Mouse (Mus musculus) limb, embryonic 11.5 days (tissue): ENCODE measurements around the gene Nrg4. TPM values are rescaled to one million over a fixed set of nuclear protein-coding genes. Genes with fewer than 3 reads are reported as not detected.
A peak's percentile ranks its signal among the peaks of the same experiment; 100 is the strongest.

Experiments
- ATAC-seq: fragments of 200-750 bp; cut with Nextera tagmentation; 2 replicates; pipeline ENCODE4 v1.8.0; 2017; ENCODE audit warnings: low read depth; ENCODE audit not compliant: insufficient number of reproducible peaks, low FRiP score, low TSS enrichment
- DNase-seq: peaks from one replicate; pipeline ENCODE4 v3.0.0-alpha.2; 2015; ENCODE audit warnings: low spot score
- H3K27ac ChIP-seq: fragments of 300-500 bp; sonication (generic); replicated peaks from 2 replicates; pipeline ENCODE4 v1.5.1; 2014; ENCODE audit warnings: low read depth, mild to moderate bottlenecking, low read length
- H3K27me3 ChIP-seq: fragments of 300-500 bp; sonication (generic); 2 replicates; pipeline ENCODE4 v1.6.1; 2014; ENCODE audit warnings: mild to moderate bottlenecking, low read length, mixed read lengths; ENCODE audit not compliant: control insufficient read depth, insufficient read depth
- H3K36me3 ChIP-seq: fragments of 300-500 bp; sonication (generic); 2 replicates; pipeline ENCODE4 v1.6.1; 2014; ENCODE audit warnings: mild to moderate bottlenecking, low read length, moderate library complexity, mixed read lengths; ENCODE audit not compliant: control insufficient read depth, insufficient read depth
- H3K4me1 ChIP-seq: fragments of 300-500 bp; sonication (generic); 2 replicates; pipeline ENCODE4 v1.6.1; 2014; ENCODE audit warnings: low read length, mixed read lengths; ENCODE audit not compliant: control insufficient read depth, insufficient read depth
- H3K4me2 ChIP-seq: fragments of 300-500 bp; sonication (generic); 2 replicates; pipeline ENCODE4 v1.6.1; 2014; ENCODE audit warnings: low read depth, mild to moderate bottlenecking, moderate library complexity; ENCODE audit not compliant: severe bottlenecking
- H3K4me3 ChIP-seq: fragments of 300-500 bp; sonication (generic); 2 replicates; pipeline ENCODE4 v1.5.1; 2014; ENCODE audit warnings: low read depth, low read length
- H3K9ac ChIP-seq: fragments of 300-500 bp; sonication (generic); 2 replicates; pipeline ENCODE4 v1.6.1; 2014; ENCODE audit warnings: mild to moderate bottlenecking, low read length
- H3K9me3 ChIP-seq: fragments of 300-500 bp; sonication (generic); 2 replicates; pipeline ENCODE4 v1.6.1; 2016; ENCODE audit warnings: low read length; ENCODE audit not compliant: control insufficient read depth
- WGBS: fragments of 180-500 bp; shearing (Covaris S2); extraction: QIAGEN DNeasy Blood & Tissue Kit; methylation state at CpG from one replicate; pipeline ENCODE4 v1.1.7; 2014; 5-methylcytosine and 5-hydroxymethylcytosine counted together
- polyA plus RNA-seq: library from polyadenylated mRNA; unstranded; fragments of >200 nt; fragmentation: Nextera tagmentation; extraction: Ambion mirVana; gene quantifications from 2 replicates; pipeline ENCODE4 v1.2.1, GENCODE M21; 2014

Nrg4 gene
- polyA plus RNA-seq, 1 experiment from 2014 or later: 1.5 TPM

DNA sequence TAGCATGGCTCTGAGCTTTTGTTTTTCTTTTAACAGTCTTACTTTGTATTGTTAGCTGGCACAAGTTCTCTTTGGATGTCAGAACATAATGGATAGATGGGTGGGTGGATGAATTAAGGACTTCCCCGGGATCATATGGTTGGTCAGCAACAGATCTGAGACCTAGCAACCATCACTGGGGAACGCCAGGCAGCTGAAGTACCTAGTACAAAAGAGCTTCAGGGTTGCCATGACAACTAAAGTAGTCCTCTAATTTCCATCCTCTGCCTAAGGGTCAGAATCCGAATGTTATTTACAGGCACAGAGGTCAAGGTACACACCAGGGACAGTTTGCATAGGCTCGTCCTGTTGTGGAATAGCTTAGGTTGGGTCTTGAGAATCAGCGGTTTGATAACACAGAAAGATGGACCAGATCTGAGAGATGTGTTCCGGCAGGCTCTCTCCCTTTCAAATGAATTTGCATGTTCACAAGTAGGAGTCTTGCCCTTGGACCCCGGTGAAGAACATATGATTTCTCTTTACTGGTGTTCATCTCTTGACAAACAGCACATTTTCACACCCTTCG lies 28.7 kb upstream of the Nrg4 start:
- Histone ChIP-seq H3K27me3 (no peaks in the 10 kb centered on the region), H3K27ac (no peak overlapping the region), H3K9ac (no peak overlapping the region), H3K4me2 (no peak overlapping the region), H3K4me3 (no peak overlapping the region), H3K4me1 (no peaks in the 10 kb centered on the region), H3K36me3 (no peaks in the 10 kb centered on the region), H3K9me3 (no peaks in the 10 kb centered on the region)
- 72% methylated on average over 8 of the region's 8 CpGs for WGBS
- no peak for ATAC-seq
- DNase-seq: no peak

DNA sequence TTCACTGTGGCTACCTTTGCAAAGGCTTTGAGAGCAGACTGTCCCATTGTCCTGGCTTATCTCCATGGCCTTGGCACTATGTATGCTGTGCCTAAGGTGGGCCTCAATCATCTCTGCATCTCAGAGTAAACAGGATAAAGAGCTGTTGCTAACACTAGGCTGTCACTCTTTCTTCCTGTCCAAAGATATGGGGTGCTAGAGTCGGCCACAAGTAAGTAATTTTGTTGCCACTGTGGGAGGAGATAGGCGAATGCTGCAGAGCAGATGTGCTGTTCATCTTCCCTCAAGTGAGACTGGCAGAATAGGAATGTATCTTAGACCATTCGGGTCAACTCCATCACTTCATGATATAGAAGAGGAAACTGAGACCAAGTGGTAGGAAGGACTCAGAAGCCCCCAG lies 28.0 kb upstream of the Nrg4 start:
- H3K27ac ChIP-seq: no peak overlapping the region
- H3K27me3 ChIP-seq: no peaks in the 10 kb centered on the region
- H3K4me3 ChIP-seq: no peak overlapping the region
- H3K9ac ChIP-seq: no peak overlapping the region
- DNase-seq: no peak
- H3K36me3 ChIP-seq: no peaks in the 10 kb centered on the region
- H3K9me3 ChIP-seq: no peaks in the 10 kb centered on the region
- WGBS: 76% methylated on average over 3 of the region's 3 CpGs
- no peak overlapping the region for H3K4me2 ChIP-seq
- no peaks in the 10 kb centered on the region for H3K4me1 ChIP-seq
- ATAC-seq: no peak

DNA sequence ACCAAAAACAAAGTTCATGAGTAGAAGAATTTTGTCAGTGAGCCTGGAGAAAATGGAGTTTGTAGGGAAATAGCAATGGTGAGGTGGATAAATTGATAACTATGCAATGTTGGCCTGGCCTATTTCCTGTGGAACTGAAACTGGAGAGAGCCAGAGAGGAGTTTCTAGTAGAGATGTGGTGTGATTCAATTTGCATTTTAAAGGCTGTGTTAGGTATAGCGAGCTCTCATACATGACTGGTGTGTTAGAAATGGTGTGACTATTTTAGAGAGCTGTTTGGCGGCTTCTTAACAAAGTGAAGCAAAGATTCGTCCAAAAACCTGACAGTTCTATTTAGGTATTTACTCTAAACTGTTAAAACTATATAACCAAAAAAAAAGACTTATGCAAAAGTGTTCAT lies 22.0 kb upstream of the Nrg4 start:
- Histone ChIP-seq H3K4me3 (no peak overlapping the region), H3K36me3 (no peaks in the 10 kb centered on the region), H3K4me1 (no peaks in the 10 kb centered on the region), H3K27me3 (no peaks in the 10 kb centered on the region), H3K4me2 (no peak overlapping the region), H3K9me3 (no peaks in the 10 kb centered on the region), H3K9ac (no peak overlapping the region), H3K27ac (no peak overlapping the region)
- DNase-seq: no peak
- 85% methylated on average over 3 of the region's 3 CpGs for WGBS
- ATAC-seq: no peak

DNA sequence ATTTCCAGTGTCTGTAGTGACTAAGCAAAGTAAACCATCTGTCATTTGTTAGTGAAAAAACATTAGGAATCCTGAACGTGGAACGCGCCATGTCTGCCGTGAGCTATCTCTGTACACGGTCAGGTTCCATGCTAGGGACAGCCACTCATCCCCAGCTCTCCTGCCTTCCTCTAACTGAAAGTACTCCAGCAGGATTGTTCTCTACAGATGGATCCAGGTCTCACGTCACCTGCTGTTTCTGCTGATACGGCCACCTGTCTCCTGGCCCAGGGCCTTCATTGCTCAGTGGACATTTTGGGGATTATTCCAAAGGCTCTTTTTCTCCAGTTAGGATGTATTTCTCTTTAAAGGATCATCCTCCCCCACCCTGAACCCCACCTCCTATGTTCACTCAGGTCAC lies 18.7 kb upstream of the Nrg4 start:
- H3K4me1 ChIP-seq: no peaks in the 10 kb centered on the region
- WGBS: 87% methylated on average over 7 of the region's 7 CpGs
- H3K9ac ChIP-seq: no peak overlapping the region
- H3K27me3 ChIP-seq: no peaks in the 10 kb centered on the region
- H3K4me2 ChIP-seq: no peak overlapping the region
- H3K9me3 ChIP-seq: no peaks in the 10 kb centered on the region
- no peaks in the 10 kb centered on the region for H3K36me3 ChIP-seq
- no peak for DNase-seq
- H3K4me3 ChIP-seq: no peak overlapping the region
- no peak for ATAC-seq
- no peak overlapping the region for H3K27ac ChIP-seq

DNA sequence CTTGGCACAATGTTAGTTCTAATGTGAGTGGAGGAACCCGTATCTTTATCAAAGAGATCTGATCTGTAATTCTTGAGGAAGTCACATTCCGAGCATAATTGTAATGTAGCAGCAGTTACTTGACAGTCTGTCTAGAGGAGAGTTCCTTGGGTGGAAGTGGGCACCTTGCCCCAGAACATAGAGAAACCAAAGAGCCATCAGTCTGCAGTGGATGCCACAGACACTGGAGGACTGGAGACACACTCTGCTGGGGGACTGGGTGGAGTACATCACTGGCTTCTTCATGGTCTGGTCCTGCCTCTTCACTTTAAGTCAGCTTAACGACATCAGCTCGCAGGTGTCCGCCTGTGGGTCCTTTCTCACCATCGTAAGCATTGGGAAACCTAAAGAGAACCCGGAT lies 17.5 kb upstream of the Nrg4 start:
- H3K4me3 ChIP-seq: no peak overlapping the region
- no peaks in the 10 kb centered on the region for H3K4me1 ChIP-seq
- no peak overlapping the region for H3K9ac ChIP-seq
- no peaks in the 10 kb centered on the region for H3K9me3 ChIP-seq
- H3K27me3 ChIP-seq: no peaks in the 10 kb centered on the region
- no peaks in the 10 kb centered on the region for H3K36me3 ChIP-seq
- WGBS: 85% methylated on average over 7 of the region's 7 CpGs
- no peak for ATAC-seq
- DNase-seq: no peak
- H3K27ac ChIP-seq: no peak overlapping the region
- no peak overlapping the region for H3K4me2 ChIP-seq

DNA sequence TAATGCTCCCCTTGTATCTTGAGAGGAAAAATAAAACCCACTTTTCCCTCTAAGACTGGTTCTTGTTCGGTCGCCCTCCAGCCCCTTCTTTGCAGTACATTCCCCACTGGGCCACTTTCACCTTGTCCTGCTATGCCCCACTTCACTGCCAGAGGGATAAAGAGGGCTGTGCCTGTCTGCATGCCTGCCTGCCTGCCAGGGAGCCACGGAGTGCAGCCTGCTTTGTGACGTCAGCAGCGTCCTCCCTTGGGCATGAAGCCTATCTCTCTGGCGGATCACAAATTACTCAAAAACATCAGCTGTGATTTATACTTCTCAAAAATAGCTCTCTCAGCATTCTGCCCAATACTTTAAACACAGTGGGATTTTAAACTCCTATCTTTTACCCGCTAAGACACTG lies 6.3 kb upstream of the Nrg4 start:
- peaks cover 9% of the 10 kb centered on the region for H3K27me3 ChIP-seq
- 40% methylated on average over 7 of the region's 7 CpGs for WGBS
- no peak overlapping the region for H3K4me2 ChIP-seq
- no peaks in the 10 kb centered on the region for H3K4me1 ChIP-seq
- DNase-seq: no peak
- no peak for ATAC-seq
- H3K4me3 ChIP-seq: no peak overlapping the region
- no peaks in the 10 kb centered on the region for H3K9me3 ChIP-seq
- H3K36me3 ChIP-seq: no peaks in the 10 kb centered on the region
- H3K9ac ChIP-seq: no peak overlapping the region
- no peak overlapping the region for H3K27ac ChIP-seq

DNA sequence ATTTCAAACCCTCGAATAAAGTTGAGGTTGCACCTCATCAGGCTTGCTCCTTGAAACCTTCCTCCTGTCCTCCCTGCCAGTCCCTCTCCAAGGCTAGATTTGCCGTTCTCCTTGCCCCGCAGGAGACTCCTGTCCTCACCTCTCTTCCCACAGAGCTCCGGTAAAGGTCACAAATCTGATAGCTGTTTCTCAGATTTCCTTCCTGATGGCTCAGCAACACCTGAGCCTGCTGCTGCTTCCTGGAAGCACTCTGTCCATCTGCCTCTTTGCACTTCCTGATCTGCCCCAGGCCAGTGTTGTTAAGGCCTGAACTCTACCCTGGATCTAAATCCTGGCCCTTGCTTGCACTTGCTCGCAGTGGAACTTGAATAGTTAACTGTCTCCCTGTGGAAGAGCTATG lies 5.8 kb upstream of the Nrg4 start:
- Histone ChIP-seq H3K9ac (no peak overlapping the region), H3K9me3 (no peaks in the 10 kb centered on the region), H3K4me1 (no peaks in the 10 kb centered on the region), H3K36me3 (no peaks in the 10 kb centered on the region), H3K4me3 (no peak overlapping the region), H3K27me3 (peaks cover 11% of the 10 kb centered on the region), H3K4me2 (no peak overlapping the region), H3K27ac (no peak overlapping the region)
- ATAC-seq: no peak
- DNase-seq: no peak
- WGBS: 35% methylated on average over 5 of the region's 5 CpGs

DNA sequence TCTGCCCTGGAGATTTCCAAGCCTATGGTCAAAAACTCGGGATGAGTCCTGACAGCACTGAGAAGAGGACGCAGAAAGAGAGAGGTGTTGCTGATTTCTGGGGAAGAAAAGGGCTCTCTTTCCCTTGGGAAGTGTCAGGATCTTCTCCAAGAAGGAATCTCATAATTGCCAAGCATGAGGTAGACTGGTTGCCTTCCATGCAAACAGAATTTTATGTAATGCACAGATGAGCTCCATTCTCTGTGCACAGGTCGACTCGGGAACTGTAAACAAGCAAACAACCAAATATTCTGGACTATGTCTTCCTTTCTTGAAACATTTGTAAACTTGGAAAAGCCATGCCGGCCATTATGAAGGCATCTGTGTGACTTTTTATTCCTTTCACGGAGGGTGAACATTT lies 2.8 kb upstream of the Nrg4 start:
- DNase-seq (no peak), ATAC-seq (no peak)
- Histone ChIP-seq H3K36me3 (no peaks in the 10 kb centered on the region), H3K9ac (no peak overlapping the region), H3K4me1 (no peaks in the 10 kb centered on the region), H3K4me2 (no peak overlapping the region), H3K4me3 (no peak overlapping the region), H3K27me3 (peaks cover 17% of the 10 kb centered on the region), H3K9me3 (no peaks in the 10 kb centered on the region), H3K27ac (no peak overlapping the region)
- WGBS: 80% methylated on average over 6 of the region's 6 CpGs

DNA sequence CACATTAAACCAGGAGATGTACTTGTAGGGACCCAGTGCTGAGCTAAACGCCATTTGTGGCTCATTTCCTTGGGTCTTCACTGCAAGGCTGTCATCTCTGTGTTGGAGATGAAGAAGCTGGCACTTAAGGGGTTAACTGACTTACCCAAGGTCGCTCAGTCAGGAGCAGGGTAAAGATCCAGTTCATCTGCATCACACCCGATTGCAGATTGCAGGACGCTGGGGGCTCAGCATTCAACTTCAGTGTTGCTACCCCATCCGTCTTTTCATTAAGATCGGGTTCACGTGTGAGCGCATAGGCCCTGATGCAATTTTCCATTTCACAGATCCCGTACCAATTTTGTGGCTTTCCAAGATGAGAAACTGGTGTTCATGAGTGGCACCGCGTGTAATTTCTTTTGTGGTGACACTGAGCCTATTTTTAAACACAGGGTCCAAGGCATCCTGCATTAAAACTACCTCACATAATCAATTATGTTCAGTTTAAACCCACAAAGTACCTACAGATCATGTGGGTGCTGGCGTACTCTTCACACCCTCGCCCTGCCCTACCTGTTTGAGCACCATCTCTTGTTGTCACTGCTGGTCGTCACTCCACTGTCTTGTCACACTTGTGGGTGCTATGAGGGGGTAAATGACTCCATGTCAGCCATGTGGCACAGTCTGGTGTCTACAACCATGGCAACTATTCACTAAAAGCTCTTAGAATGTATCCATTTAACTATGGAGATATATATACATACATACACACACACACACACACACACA lies 1.7 kb upstream of the Nrg4 start:
- ATAC-seq (no peak), DNase-seq (peak; percentile 22)
- Histone ChIP-seq H3K4me2 (no peak overlapping the region), H3K9ac (no peak overlapping the region), H3K9me3 (no peaks in the 10 kb centered on the region), H3K36me3 (no peaks in the 10 kb centered on the region), H3K4me1 (no peaks in the 10 kb centered on the region), H3K4me3 (no peak overlapping the region), H3K27me3 (peaks cover 18% of the 10 kb centered on the region), H3K27ac (no peak overlapping the region)
- WGBS: 19% methylated on average over 14 of the region's 14 CpGs
